Mouse (Mus musculus) embryonic fibroblast, embryonic 13.5 days (primary cell): Measurements from ENCODE around the gene Prrg2.

ENCODE experiments used
- CTCF ChIP-seq: IDR thresholded peaks from 2 replicates; pipeline ENCODE4 v1.5.1; 2011; ENCODE audit warnings: mild to moderate bottlenecking, control low read depth, low read length, moderate library complexity, borderline replicate concordance; ENCODE audit not compliant: insufficient read depth
- POLR2A ChIP-seq: IDR thresholded peaks from 2 replicates; pipeline ENCODE4 v1.6.1; 2011; ENCODE audit warnings: low read depth, mild to moderate bottlenecking, control low read depth, low read length, moderate library complexity

GRCm38 (mm10) chr7:45043307-45043706 lies 19.2 kb downstream of the Prrg2 start:
- TF ChIP-seq POLR2A (no peak), CTCF (no peak)
